Mouse (Mus musculus): ENCODE data around the gene Rpa3.

- no peak for TF ChIP-seq CTCF (IDR thresholded peaks at IDR 0.05)
- TF ChIP-seq EP300 (IDR thresholded peaks at IDR 0.05) = no peak
These were observed 30.0 kb upstream of the Rpa3 start for GRCm38 (mm10) chr6:8288755-8289580.
